Mouse (Mus musculus): ENCODE data around the gene Fam187b.

- TF ChIP-seq CTCF (IDR thresholded peaks at IDR 0.05; ENCODE audit: low read depth) (no peak), EP300 (IDR thresholded peaks at IDR 0.05; ENCODE audit: low read depth) (no peak)
Observed at GRCm38 (mm10) chr7:30968611-30969010, 5.0 kb upstream of the Fam187b start.

Measured in liver, embryonic 14.5 days (tissue).